In the genomic region with DNA sequence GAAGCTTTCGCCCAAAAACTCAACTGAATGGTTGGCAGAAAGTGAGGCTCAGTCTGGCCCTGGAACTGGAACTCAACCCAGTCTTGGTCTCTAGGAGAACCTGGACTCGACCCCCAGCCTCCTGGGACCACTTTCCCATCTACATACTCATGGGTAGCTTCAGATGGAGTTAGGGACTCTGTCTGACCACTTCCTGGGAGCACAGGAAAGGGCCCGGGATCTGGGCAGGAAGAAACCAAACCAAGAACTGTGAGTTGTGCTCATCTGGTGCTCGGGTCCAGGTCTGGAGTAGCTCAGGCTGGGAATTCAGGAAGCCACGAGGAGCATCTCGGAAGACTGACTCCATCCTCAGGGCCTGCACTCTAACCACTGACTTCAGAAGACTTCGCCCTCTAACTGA, we compare ENCODE assay signal across 10 mouse cellular contexts. TPM values are rescaled to one million over a fixed set of nuclear protein-coding genes. Genes with fewer than 3 reads are reported as not detected.
A peak's percentile ranks its signal among the peaks of the same experiment; 100 is the strongest.
DNase-seq lines count a peak whose midpoint lies in the region; ATAC-seq lines count a peak whose summit lies in the region.
"Had no signal": no experiment of that assay in that cellular context is flagged by ENCODE, and none has a peak within 500 bp of the region (broad histone marks: within the 10 kb centered on the region; RNA-seq: fewer than 3 reads in every experiment).

No protein-coding gene starts in this region.

- no peak for DNase-seq in heart, postnatal 4 days
- DNase-seq in frontal cortex, postnatal 25 days (ENCODE audit: low spot score in 2 of 2) = no peak
- no peak for DNase-seq in spleen, postnatal 4 days (ENCODE audit: low spot score in 2 of 2)
- no peak for DNase-seq in thymus, postnatal 25 days

- 73% methylated on average over 7 of the region's 7 CpGs for WGBS in heart, embryonic 15.5 days
- WGBS in embryonic facial prominence, embryonic 12.5 days = 83% methylated on average over 7 of the region's 7 CpGs
- 88% methylated on average over 7 of the region's 7 CpGs for WGBS in hindbrain, embryonic 13.5 days
- 90% methylated on average over 7 of the region's 7 CpGs for WGBS in midbrain, embryonic 16.5 days

- H3K36me3 ChIP-seq in heart, embryonic 15.5 days = no peaks in the 10 kb centered on the region
- peaks cover 13% of the 10 kb centered on the region for H3K36me3 ChIP-seq in embryonic facial prominence, embryonic 12.5 days
- peaks cover 19% of the 10 kb centered on the region for H3K36me3 ChIP-seq in hindbrain, embryonic 13.5 days
- H3K36me3 ChIP-seq in midbrain, embryonic 16.5 days (ENCODE audit: control insufficient read depth, insufficient read depth, low read length) = 0 out of 2 replicates have a peak, but pooled peaks cover 2% of the 10 kb centered on the region

- peak overlapping the region; percentile 70; the same call in 1 of the 2 replicates for H3K27ac ChIP-seq in heart, embryonic 15.5 days
- H3K27ac ChIP-seq in embryonic facial prominence, embryonic 12.5 days = no peak overlapping the region
- peak overlapping the region; percentile 99; the same call in 1 of the 2 replicates for H3K27ac ChIP-seq in hindbrain, embryonic 13.5 days
- no peak overlapping the region for H3K27ac ChIP-seq in midbrain, embryonic 16.5 days (ENCODE audit: low read length)
- H3K27ac ChIP-seq: liver, embryonic 14.5 days had no signal

- H3K4me1 ChIP-seq in heart, embryonic 15.5 days (replicated peaks) = peaks cover 64% of the 10 kb centered on the region
- peaks cover 64% of the 10 kb centered on the region for H3K4me1 ChIP-seq in embryonic facial prominence, embryonic 12.5 days
- H3K4me1 ChIP-seq in hindbrain, embryonic 13.5 days (replicated peaks) = peaks cover 68% of the 10 kb centered on the region
- H3K4me1 ChIP-seq in midbrain, embryonic 16.5 days (ENCODE audit: control insufficient read depth, insufficient read depth, low read length) = peaks cover 63% of the 10 kb centered on the region

- peak overlapping the region; percentile 81 for H3K4me2 ChIP-seq in heart, embryonic 15.5 days
- H3K4me2 ChIP-seq in embryonic facial prominence, embryonic 12.5 days (replicated peaks) = peak overlapping the region; percentile 89
- peak overlapping the region; percentile 85 for H3K4me2 ChIP-seq in hindbrain, embryonic 13.5 days
- H3K4me2 ChIP-seq in midbrain, embryonic 16.5 days (ENCODE audit: low read length) = peak overlapping the region; percentile 100

- ATAC-seq in heart, embryonic 15.5 days (replicated peaks; ENCODE audit: insufficient number of reproducible peaks, insufficient read depth, low FRiP score, low read depth) = no peak
- ATAC-seq in embryonic facial prominence, embryonic 12.5 days (ENCODE audit: insufficient number of reproducible peaks, insufficient read depth, low FRiP score, low TSS enrichment) = no peak
- ATAC-seq in hindbrain, embryonic 13.5 days (ENCODE audit: low FRiP score) = no peak
- ATAC-seq in midbrain, embryonic 16.5 days = no peak

- peaks cover 4% of the 10 kb centered on the region; the same call in 1 of the 2 replicates for H3K27me3 ChIP-seq in heart, embryonic 15.5 days
- H3K27me3 ChIP-seq in embryonic facial prominence, embryonic 12.5 days = no peaks in the 10 kb centered on the region
- no peaks in the 10 kb centered on the region for H3K27me3 ChIP-seq in hindbrain, embryonic 13.5 days
- no peaks in the 10 kb centered on the region for H3K27me3 ChIP-seq in midbrain, embryonic 16.5 days (ENCODE audit: control insufficient read depth, insufficient read depth, low read depth, low read length)

- H3K9me3 ChIP-seq in heart, embryonic 15.5 days (replicated peaks) = no peaks in the 10 kb centered on the region
- H3K9me3 ChIP-seq in embryonic facial prominence, embryonic 12.5 days = no peaks in the 10 kb centered on the region
- no peaks in the 10 kb centered on the region for H3K9me3 ChIP-seq in hindbrain, embryonic 13.5 days
- H3K9me3 ChIP-seq in midbrain, embryonic 16.5 days (replicated peaks; ENCODE audit: control insufficient read depth, low read length, poor library complexity, severe bottlenecking) = no peaks in the 10 kb centered on the region

- H3K9ac ChIP-seq in heart, embryonic 15.5 days = peak overlapping the region; percentile 93; the same call in 1 of the 2 replicates
- H3K9ac ChIP-seq in embryonic facial prominence, embryonic 12.5 days = no peak overlapping the region; the same call in 1 of the 2 replicates
- H3K9ac ChIP-seq in hindbrain, embryonic 13.5 days = peak overlapping the region; percentile 100
- peak overlapping the region; percentile 30; the same call in 1 of the 2 replicates for H3K9ac ChIP-seq in midbrain, embryonic 16.5 days (ENCODE audit: low read depth, low read length)
- H3K9ac ChIP-seq: liver, embryonic 14.5 days had no signal

- peak overlapping the region; percentile 90 for H3K4me3 ChIP-seq in heart, embryonic 15.5 days
- peak overlapping the region; percentile 96 for H3K4me3 ChIP-seq in embryonic facial prominence, embryonic 12.5 days
- H3K4me3 ChIP-seq in hindbrain, embryonic 13.5 days = peak overlapping the region; percentile 97
- H3K4me3 ChIP-seq in midbrain, embryonic 16.5 days (ENCODE audit: low read depth, low read length) = peak overlapping the region; percentile 77

RNA-seq across cellular contexts. Expression of a gene that starts 2.5 kb away (rescaled TPM):
- polyA plus RNA-seq in heart, embryonic 15.5 days (2015; fragmentation: Nextera tagmentation; extraction: Ambion mirVana) = 1.7 and 2.7 TPM in 2 replicates
- total RNA-seq in heart, postnatal 4 days (2021) = 10 to 100 TPM; 36.9 to 39.8 TPM
- 5.7 and 7.8 TPM in 2 replicates for polyA plus RNA-seq in embryonic facial prominence, embryonic 12.5 days (2016; fragmentation: Nextera tagmentation; extraction: Ambion mirVana)
- polyA plus RNA-seq in hindbrain, embryonic 13.5 days (2015; fragmentation: Nextera tagmentation; extraction: Ambion mirVana) = 6.2 and 6.4 TPM in 2 replicates
- 5.2 and 5.5 TPM in 2 replicates for polyA plus RNA-seq in midbrain, embryonic 16.5 days (2015; fragmentation: Nextera tagmentation; extraction: Ambion mirVana)

RNA-seq across cellular contexts. Expression of a gene that starts 10.3 kb away (rescaled TPM):
- not detected in 2 replicates for polyA plus RNA-seq in heart, embryonic 15.5 days (2015; fragmentation: Nextera tagmentation; extraction: Ambion mirVana)
- not detected for total RNA-seq in heart, postnatal 4 days (2021)
- polyA plus RNA-seq in embryonic facial prominence, embryonic 12.5 days (2016; fragmentation: Nextera tagmentation; extraction: Ambion mirVana) = not detected in 2 replicates
- polyA plus RNA-seq in hindbrain, embryonic 13.5 days (2015; fragmentation: Nextera tagmentation; extraction: Ambion mirVana) = not detected in 2 replicates
- not detected in 2 replicates for polyA plus RNA-seq in midbrain, embryonic 16.5 days (2015; fragmentation: Nextera tagmentation; extraction: Ambion mirVana)
- total RNA-seq: adrenal gland, postnatal 4 days had no signal
- polyA plus RNA-seq: liver, embryonic 14.5 days had no signal

RNA-seq across cellular contexts. Expression of a gene that starts 58.5 kb away (rescaled TPM):
- polyA plus RNA-seq in heart, embryonic 15.5 days (2015; fragmentation: Nextera tagmentation; extraction: Ambion mirVana) = 14.2 and 16.2 TPM in 2 replicates
- total RNA-seq in heart, postnatal 4 days (2021) = 10 to 100 TPM; 21.8 to 22.9 TPM
- 25.2 and 26.9 TPM in 2 replicates for polyA plus RNA-seq in embryonic facial prominence, embryonic 12.5 days (2016; fragmentation: Nextera tagmentation; extraction: Ambion mirVana)
- polyA plus RNA-seq in hindbrain, embryonic 13.5 days (2015; fragmentation: Nextera tagmentation; extraction: Ambion mirVana) = 11.6 and 11.9 TPM in 2 replicates
- 9.1 and 9.6 TPM in 2 replicates for polyA plus RNA-seq in midbrain, embryonic 16.5 days (2015; fragmentation: Nextera tagmentation; extraction: Ambion mirVana)

Comparison
In these comparisons a context has a peak if more than half of its experiments do, and no peak if none do; other contexts are left out.
1. H3K27ac ChIP-seq: peak in heart, embryonic 15.5 days (single experiment) and hindbrain, embryonic 13.5 days (single experiment); none in embryonic facial prominence, embryonic 12.5 days (single experiment) and midbrain, embryonic 16.5 days (single experiment).
2. Peak in every context shown above with its lines, with median percentiles within 50 percentile points of each other: H3K4me2 ChIP-seq and H3K4me3 ChIP-seq.